Comparison of ENCODE assay signal across 23 mouse cellular contexts in genomic region chr9:75839450-75839849, GRCm38 (mm10).
"Had no signal": no experiment of that assay in that cellular context is flagged by ENCODE, and none has a peak within 500 bp of the region (broad histone marks: within the 10 kb centered on the region; RNA-seq: fewer than 3 reads in every experiment).

No protein-coding gene starts in this region.

- H3K4me2 ChIP-seq: limb, embryonic 13.5 days; liver, embryonic 12.5 days; liver, embryonic 15.5 days; lung, embryonic 15.5 days; midbrain, embryonic 12.5 days; neural tube, embryonic 12.5 days; neural tube, embryonic 15.5 days had no signal

- H3K9ac ChIP-seq: limb, embryonic 13.5 days; liver, embryonic 12.5 days; liver, embryonic 15.5 days; lung, embryonic 15.5 days; midbrain, embryonic 12.5 days; neural tube, embryonic 12.5 days; neural tube, embryonic 15.5 days had no signal

- H3K27ac ChIP-seq: limb, embryonic 10.5 days; limb, embryonic 13.5 days; liver, embryonic 12.5 days; liver, embryonic 15.5 days; lung, embryonic 15.5 days; midbrain, embryonic 12.5 days; neural tube, embryonic 12.5 days; neural tube, embryonic 15.5 days; stomach, postnatal 0 days had no signal

- H3K4me1 ChIP-seq: limb, embryonic 10.5 days; limb, embryonic 13.5 days; liver, embryonic 12.5 days; liver, embryonic 15.5 days; lung, embryonic 15.5 days; megakaryocyte, embryonic 14.5 days; midbrain, embryonic 12.5 days; neural tube, embryonic 12.5 days; neural tube, embryonic 15.5 days had no signal

- H3K36me3 ChIP-seq: limb, embryonic 10.5 days; limb, embryonic 13.5 days; liver, embryonic 12.5 days; liver, embryonic 15.5 days; lung, embryonic 15.5 days; midbrain, embryonic 12.5 days; neural tube, embryonic 12.5 days; neural tube, embryonic 15.5 days had no signal

- H3K4me3 ChIP-seq: limb, embryonic 10.5 days; limb, embryonic 13.5 days; liver, embryonic 12.5 days; liver, embryonic 15.5 days; lung, embryonic 15.5 days; megakaryocyte, embryonic 14.5 days; midbrain, embryonic 12.5 days; neural tube, embryonic 12.5 days; neural tube, embryonic 15.5 days had no signal

- H3K9me3 ChIP-seq: limb, embryonic 10.5 days; limb, embryonic 13.5 days; liver, embryonic 12.5 days; liver, embryonic 15.5 days; lung, embryonic 15.5 days; megakaryocyte, embryonic 14.5 days; midbrain, embryonic 12.5 days; neural tube, embryonic 12.5 days; neural tube, embryonic 15.5 days had no signal

- ATAC-seq: intestine, embryonic 16.5 days; liver, embryonic 12.5 days had no signal

- H3K27me3 ChIP-seq: limb, embryonic 13.5 days; liver, embryonic 12.5 days; liver, embryonic 15.5 days; lung, embryonic 15.5 days; megakaryocyte, embryonic 14.5 days; midbrain, embryonic 12.5 days; neural tube, embryonic 12.5 days; neural tube, embryonic 15.5 days had no signal

- DNase-seq: kidney, adult 18-20 months; kidney, adult 9 months; kidney, postnatal 14 days; liver; lung, adult 18-20 months; lung, postnatal 10 days; lung, postnatal 36 days; right cerebral cortex, adult 18-20 months; right cerebral cortex, postnatal 14 days; right cerebral cortex, postnatal 4 days; thymus, adult 2 months; thymus, postnatal 25 days had no signal
